Mouse (Mus musculus): ENCODE results near the gene Pnkd. TPM values are rescaled to one million over a fixed set of nuclear protein-coding genes. Genes with fewer than 3 reads are reported as not detected.
A peak's percentile ranks its signal among the peaks of the same experiment; 100 is the strongest.

Pnkd gene
- polyA plus RNA-seq, 1 experiment, result 62.6 TPM

DNA sequence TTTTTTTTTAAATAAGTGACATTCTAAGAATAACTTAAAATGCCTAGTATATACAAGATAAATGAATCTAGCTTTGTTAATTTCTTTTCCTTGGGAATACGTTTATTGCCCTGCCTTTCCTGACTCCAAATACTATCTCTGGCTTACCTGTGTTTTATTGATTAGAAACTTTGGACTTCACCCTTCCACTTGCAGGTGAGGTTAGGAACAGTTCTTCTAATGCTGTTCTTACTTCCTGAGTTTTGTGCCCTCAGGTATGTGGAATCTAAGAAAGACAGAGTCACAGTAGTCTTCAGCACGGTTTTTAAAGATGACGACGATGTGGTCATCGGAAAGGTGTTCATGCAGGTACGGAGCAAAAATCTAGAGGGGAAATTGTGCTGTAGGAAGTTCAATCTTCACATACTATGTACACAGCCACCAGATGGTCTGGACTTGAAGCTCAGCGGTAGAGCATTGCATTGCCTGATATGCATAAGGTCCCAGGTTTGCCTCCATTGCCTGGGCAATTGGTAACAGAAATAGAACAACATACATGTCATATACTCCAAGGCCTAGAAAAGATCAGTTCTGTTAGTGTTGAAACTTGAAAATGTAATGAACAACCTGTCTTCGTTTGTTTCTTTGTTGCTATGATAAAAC lies 28.9 kb upstream of the Pnkd start:
- Histone ChIP-seq H3K36me3 (ENCODE audit: control insufficient read depth, insufficient read depth, low read length) (peaks cover 77% of the 10 kb centered on the region), H3K4me1 (ENCODE audit: control insufficient read depth, insufficient read depth, insufficient read length, low read length) (peaks cover 17% of the 10 kb centered on the region; the same call in 1 of the 2 replicates), H3K4me3 (ENCODE audit: low read depth, low read length) (no peak overlapping the region), H3K27ac (ENCODE audit: insufficient read depth, low read depth, low read length) (peak overlapping the region; percentile 98), H3K27me3 (ENCODE audit: control insufficient read depth, insufficient read depth, low read length) (no peaks in the 10 kb centered on the region)
- WGBS, result 26% methylated on average over 8 of the region's 8 CpGs
- TF ChIP-seq POLR2A (IDR thresholded peaks at IDR 0.05; ENCODE audit: low read depth, low read length), result no peak
- no peak for TF ChIP-seq CTCF (IDR thresholded peaks at IDR 0.05; ENCODE audit: extremely low read depth, insufficient read length, insufficient replicate concordance, low read depth, low read length)

DNA sequence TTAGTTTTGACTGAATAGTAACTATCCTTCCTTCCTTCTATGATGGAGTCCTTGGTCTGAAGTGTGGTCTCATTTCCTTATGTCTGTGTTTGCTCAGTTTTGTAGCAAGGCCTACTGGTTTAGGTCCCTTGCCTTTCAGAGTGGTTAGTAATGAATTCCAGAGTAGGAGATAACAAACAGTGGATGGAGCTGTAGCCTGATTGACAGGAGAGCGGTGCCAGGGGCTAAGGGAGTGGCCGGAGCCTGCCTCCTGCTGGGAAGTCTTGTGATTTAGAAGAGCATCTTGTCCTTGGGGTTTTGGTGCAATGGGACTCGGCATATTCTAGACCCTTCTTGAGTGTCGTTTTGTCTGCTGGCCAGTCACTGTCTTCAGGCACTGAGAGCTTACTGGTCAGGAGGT lies 27.9 kb upstream of the Pnkd start:
- Histone ChIP-seq H3K27ac (ENCODE audit: insufficient read depth, low read depth, low read length) (peak overlapping the region; percentile 98), H3K36me3 (ENCODE audit: control insufficient read depth, insufficient read depth, low read length) (peaks cover 73% of the 10 kb centered on the region), H3K4me1 (ENCODE audit: control insufficient read depth, insufficient read depth, insufficient read length, low read length) (peaks cover 17% of the 10 kb centered on the region; the same call in 1 of the 2 replicates)

DNA sequence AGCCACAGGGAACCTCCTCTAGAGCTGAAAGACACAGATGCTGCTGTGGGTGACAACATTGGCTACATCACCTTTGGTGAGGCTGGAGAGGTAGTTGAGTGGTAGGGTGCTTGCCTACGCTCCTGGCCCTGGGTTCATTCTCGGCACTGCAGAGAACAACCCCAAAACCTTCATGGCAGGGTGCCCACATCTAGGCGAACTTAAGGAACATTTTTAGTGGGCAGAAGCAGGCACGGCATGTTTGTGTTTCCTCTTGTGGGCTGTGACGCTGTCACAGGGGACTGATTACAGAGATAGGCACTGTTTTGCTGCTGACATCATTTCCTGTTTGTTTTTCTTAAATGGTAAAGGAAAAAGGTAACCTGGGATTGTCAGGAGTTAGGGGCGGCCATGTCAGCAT lies 22.2 kb upstream of the Pnkd start:
- TF ChIP-seq POLR2A (IDR thresholded peaks at IDR 0.05; ENCODE audit: low read depth, low read length), result no peak
- no peak for TF ChIP-seq CTCF (IDR thresholded peaks at IDR 0.05; ENCODE audit: extremely low read depth, insufficient read length, insufficient replicate concordance, low read depth, low read length)
- Histone ChIP-seq H3K27ac (ENCODE audit: insufficient read depth, low read depth, low read length) (no peak overlapping the region), H3K4me3 (ENCODE audit: low read depth, low read length) (no peak overlapping the region), H3K27me3 (ENCODE audit: control insufficient read depth, insufficient read depth, low read length) (no peaks in the 10 kb centered on the region), H3K36me3 (ENCODE audit: control insufficient read depth, insufficient read depth, low read length) (peaks cover 80% of the 10 kb centered on the region), H3K4me1 (ENCODE audit: control insufficient read depth, insufficient read depth, insufficient read length, low read length) (no peaks in the 10 kb centered on the region)
- WGBS, result 81% methylated on average over 6 of the region's 6 CpGs

More for the DNA sequence above, 27.9 kb upstream of the Pnkd start:
- peak; percentile 18; the same call in 1 of the 2 replicates for TF ChIP-seq CTCF (IDR thresholded peaks at IDR 0.05; ENCODE audit: extremely low read depth, insufficient read length, insufficient replicate concordance, low read depth, low read length)
- no peak for TF ChIP-seq POLR2A (IDR thresholded peaks at IDR 0.05; ENCODE audit: low read depth, low read length)
- 49% methylated on average over 4 of the region's 4 CpGs for WGBS
- no peaks in the 10 kb centered on the region for H3K27me3 ChIP-seq (ENCODE audit: control insufficient read depth, insufficient read depth, low read length)
- H3K4me3 ChIP-seq (ENCODE audit: low read depth, low read length), result no peak overlapping the region

DNA sequence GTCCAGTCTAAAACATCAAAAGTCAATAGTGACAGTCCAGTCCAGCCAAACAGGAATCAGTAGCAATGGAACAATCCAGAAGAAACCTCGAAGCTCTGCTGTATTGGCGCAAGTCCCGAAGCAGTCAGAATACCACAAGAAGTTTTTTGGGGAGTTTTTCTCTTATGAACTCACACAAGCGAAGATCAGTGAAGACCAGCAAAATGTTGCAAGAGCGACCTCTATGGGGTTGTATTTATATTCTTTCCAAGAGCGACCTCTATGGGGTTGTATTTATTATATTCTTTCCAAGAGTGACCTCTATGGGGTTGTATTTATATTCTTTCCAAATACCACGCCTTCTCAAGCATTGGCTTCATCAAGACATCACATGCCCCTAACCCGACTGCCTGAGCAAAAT lies 16.0 kb upstream of the Pnkd start:
- TF ChIP-seq POLR2A (IDR thresholded peaks at IDR 0.05; ENCODE audit: low read depth, low read length) (no peak), CTCF (IDR thresholded peaks at IDR 0.05; ENCODE audit: extremely low read depth, insufficient read length, insufficient replicate concordance, low read depth, low read length) (no peak)
- peaks cover 47% of the 10 kb centered on the region for H3K36me3 ChIP-seq (ENCODE audit: control insufficient read depth, insufficient read depth, low read length)
- no peak overlapping the region for H3K4me3 ChIP-seq (ENCODE audit: low read depth, low read length)
- no peaks in the 10 kb centered on the region for H3K27me3 ChIP-seq (ENCODE audit: control insufficient read depth, insufficient read depth, low read length)
- 69% methylated on average over 8 of the region's 8 CpGs for WGBS
- H3K27ac ChIP-seq (ENCODE audit: insufficient read depth, low read depth, low read length), result no peak overlapping the region
- H3K4me1 ChIP-seq (ENCODE audit: control insufficient read depth, insufficient read depth, insufficient read length, low read length), result no peaks in the 10 kb centered on the region

DNA sequence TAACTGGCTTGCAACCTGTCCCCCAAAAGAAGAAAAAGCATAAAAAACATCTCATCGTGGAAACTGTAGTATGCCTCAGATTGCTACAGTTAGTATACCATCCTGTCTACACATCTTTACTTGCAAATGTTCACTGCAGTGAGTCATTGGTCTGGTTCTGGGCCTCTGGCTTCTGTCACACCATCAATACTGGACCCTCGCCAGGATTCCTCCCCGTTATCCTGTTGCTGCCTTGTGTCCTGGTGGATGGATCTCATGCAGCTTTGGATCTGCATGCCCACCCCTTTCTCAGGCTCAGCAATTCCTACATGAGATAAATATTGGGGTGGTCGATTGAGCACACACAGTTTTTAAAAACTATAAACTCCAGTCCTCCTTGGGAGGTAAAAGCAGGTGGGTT lies 13.1 kb upstream of the Pnkd start:
- no peak overlapping the region for H3K27ac ChIP-seq (ENCODE audit: insufficient read depth, low read depth, low read length)

DNA sequence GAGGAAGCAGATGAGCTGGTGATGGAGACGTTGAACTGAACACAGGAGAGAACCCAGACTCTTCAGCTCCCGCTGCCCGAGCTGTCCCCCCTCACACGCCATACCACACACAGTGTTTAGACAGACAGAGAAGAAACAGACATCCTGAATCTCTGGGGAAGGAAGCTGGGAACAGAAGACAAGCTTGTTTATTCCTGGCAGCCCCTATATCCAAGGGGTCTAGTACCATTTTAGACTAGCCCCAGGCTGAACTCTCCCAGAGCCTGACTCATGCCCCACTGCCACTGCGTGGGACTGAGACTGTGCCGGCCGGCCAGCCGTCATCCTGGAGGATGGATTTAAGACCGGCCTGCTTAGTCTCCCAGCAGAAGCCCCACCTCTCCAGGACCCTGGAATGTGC lies 9.7 kb upstream of the Pnkd start:
- Histone ChIP-seq H3K27me3 (ENCODE audit: control insufficient read depth, insufficient read depth, low read length) (no peaks in the 10 kb centered on the region), H3K4me1 (ENCODE audit: control insufficient read depth, insufficient read depth, insufficient read length, low read length) (no peaks in the 10 kb centered on the region), H3K4me3 (ENCODE audit: low read depth, low read length) (no peak overlapping the region), H3K36me3 (ENCODE audit: control insufficient read depth, insufficient read depth, low read length) (peaks cover 8% of the 10 kb centered on the region), H3K27ac (ENCODE audit: insufficient read depth, low read depth, low read length) (no peak overlapping the region)
- WGBS, result 46% methylated on average over 9 of the region's 9 CpGs
- TF ChIP-seq CTCF (IDR thresholded peaks at IDR 0.05; ENCODE audit: extremely low read depth, insufficient read length, insufficient replicate concordance, low read depth, low read length) (no peak), POLR2A (IDR thresholded peaks at IDR 0.05; ENCODE audit: low read depth, low read length) (no peak)

More for the DNA sequence above, 13.1 kb upstream of the Pnkd start:
- Histone ChIP-seq H3K36me3 (ENCODE audit: control insufficient read depth, insufficient read depth, low read length) (peaks cover 21% of the 10 kb centered on the region), H3K27me3 (ENCODE audit: control insufficient read depth, insufficient read depth, low read length) (no peaks in the 10 kb centered on the region), H3K4me1 (ENCODE audit: control insufficient read depth, insufficient read depth, insufficient read length, low read length) (no peaks in the 10 kb centered on the region), H3K4me3 (ENCODE audit: low read depth, low read length) (no peak overlapping the region)
- TF ChIP-seq POLR2A (IDR thresholded peaks at IDR 0.05; ENCODE audit: low read depth, low read length) (no peak), CTCF (IDR thresholded peaks at IDR 0.05; ENCODE audit: extremely low read depth, insufficient read length, insufficient replicate concordance, low read depth, low read length) (no peak)
- WGBS, result 61% methylated on average over 4 of the region's 4 CpGs

DNA sequence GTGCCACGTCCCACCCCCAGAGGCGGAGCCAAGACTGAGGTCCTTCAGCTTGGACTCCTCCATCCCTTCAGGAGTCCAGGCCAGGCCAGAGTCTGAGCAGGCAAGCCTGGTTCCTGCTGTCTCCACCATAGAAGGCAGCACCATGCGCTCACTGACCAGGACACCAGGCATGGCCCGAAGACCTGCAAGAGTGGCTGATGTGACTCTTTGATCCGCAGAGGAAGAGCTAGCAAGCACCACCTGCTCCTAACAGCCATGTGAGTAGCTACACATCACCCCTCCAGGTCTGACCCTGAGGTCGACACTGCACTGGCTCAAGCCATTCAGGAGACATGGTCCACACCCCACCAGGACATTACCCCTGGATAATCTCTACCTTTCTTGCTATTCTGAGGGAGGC lies 7.7 kb upstream of the Pnkd start:
- H3K4me3 ChIP-seq (ENCODE audit: low read depth, low read length), result no peak overlapping the region
- no peaks in the 10 kb centered on the region for H3K27me3 ChIP-seq (ENCODE audit: control insufficient read depth, insufficient read depth, low read length)
- TF ChIP-seq POLR2A (IDR thresholded peaks at IDR 0.05; ENCODE audit: low read depth, low read length), result no peak
- no peak for TF ChIP-seq CTCF (IDR thresholded peaks at IDR 0.05; ENCODE audit: extremely low read depth, insufficient read length, insufficient replicate concordance, low read depth, low read length)
- WGBS, result 69% methylated on average over 6 of the region's 6 CpGs
- H3K4me1 ChIP-seq (ENCODE audit: control insufficient read depth, insufficient read depth, insufficient read length, low read length), result no peaks in the 10 kb centered on the region
- H3K36me3 ChIP-seq (ENCODE audit: control insufficient read depth, insufficient read depth, low read length), result peaks cover 28% of the 10 kb centered on the region
- H3K27ac ChIP-seq (ENCODE audit: insufficient read depth, low read depth, low read length), result no peak overlapping the region

Measured in small intestine, adult 2 months (tissue).